Mouse (Mus musculus): ENCODE measurements around the gene Slc37a3. TPM values are rescaled to one million over a fixed set of nuclear protein-coding genes. Genes with fewer than 3 reads are reported as not detected.
A peak's percentile ranks its signal among the peaks of the same experiment; 100 is the strongest.

The Slc37a3 gene
- polyA plus RNA-seq, 1 experiment from 2014 or later = 30.9 TPM

- Histone ChIP-seq H3K4me2 (ENCODE audit: low read depth, low read length) (peak overlapping the region; percentile 33; the same call in 1 of the 2 replicates), H3K4me1 (ENCODE audit: control insufficient read depth, insufficient read depth, low read length) (no peaks in the 10 kb centered on the region), H3K27me3 (ENCODE audit: control insufficient read depth, insufficient read depth, low read length) (no peaks in the 10 kb centered on the region), H3K9ac (ENCODE audit: low read length) (no peak overlapping the region), H3K4me3 (ENCODE audit: low read length) (no peak overlapping the region), H3K9me3 (replicated peaks; ENCODE audit: control insufficient read depth, low read length) (no peaks in the 10 kb centered on the region), H3K36me3 (ENCODE audit: control insufficient read depth, insufficient read depth) (no peaks in the 10 kb centered on the region), H3K27ac (ENCODE audit: low read length) (peak overlapping the region; percentile 31; the same call in 1 of the 2 replicates)
- 38% methylated on average over 14 of the region's 14 CpGs for WGBS
- ATAC-seq (replicated peaks; ENCODE audit: extremely low read depth, insufficient read depth, low FRiP score) = peak; percentile 23; the same call in 1 of the 2 replicates
These were observed 81.6 kb downstream of the Slc37a3 start for GRCm38 (mm10) chr6:39295727-39296411.

GRCm38 (mm10) chr6:39289721-39290120 is 87.8 kb downstream of the Slc37a3 start:
- Histone ChIP-seq H3K27ac (ENCODE audit: low read length) (peak overlapping the region; percentile 69), H3K9me3 (replicated peaks; ENCODE audit: control insufficient read depth, low read length) (peaks cover 3% of the 10 kb centered on the region; the same call in 1 of the 2 replicates), H3K4me2 (ENCODE audit: low read depth, low read length) (peak overlapping the region; percentile 32), H3K4me3 (ENCODE audit: low read length) (no peak overlapping the region), H3K27me3 (ENCODE audit: control insufficient read depth, insufficient read depth, low read length) (no peaks in the 10 kb centered on the region), H3K9ac (ENCODE audit: low read length) (no peak overlapping the region), H3K4me1 (ENCODE audit: control insufficient read depth, insufficient read depth, low read length) (peaks cover 15% of the 10 kb centered on the region), H3K36me3 (ENCODE audit: control insufficient read depth, insufficient read depth) (no peaks in the 10 kb centered on the region)
- WGBS = 26% methylated on average over 7 of the region's 7 CpGs
- peak; percentile 74 for ATAC-seq (replicated peaks; ENCODE audit: extremely low read depth, insufficient read depth, low FRiP score)

- no peak overlapping the region for H3K4me3 ChIP-seq (ENCODE audit: low read length)
- H3K27ac ChIP-seq (ENCODE audit: low read length) = no peak overlapping the region
These were observed 89.7 kb downstream of the Slc37a3 start for GRCm38 (mm10) chr6:39287782-39288181.

GRCm38 (mm10) chr6:39286732-39287083 is 90.8 kb downstream of the Slc37a3 start:
- Histone ChIP-seq H3K27me3 (ENCODE audit: control insufficient read depth, insufficient read depth, low read length) (no peaks in the 10 kb centered on the region), H3K4me1 (ENCODE audit: control insufficient read depth, insufficient read depth, low read length) (peaks cover 15% of the 10 kb centered on the region), H3K27ac (ENCODE audit: low read length) (peak overlapping the region; percentile 44; the same call in 1 of the 2 replicates)

More at GRCm38 (mm10) chr6:39287782-39288181, 89.7 kb downstream of the Slc37a3 start:
- no peaks in the 10 kb centered on the region for H3K36me3 ChIP-seq (ENCODE audit: control insufficient read depth, insufficient read depth)
- no peaks in the 10 kb centered on the region for H3K27me3 ChIP-seq (ENCODE audit: control insufficient read depth, insufficient read depth, low read length)
- H3K4me1 ChIP-seq (ENCODE audit: control insufficient read depth, insufficient read depth, low read length) = peaks cover 15% of the 10 kb centered on the region
- peaks cover 3% of the 10 kb centered on the region; the same call in 1 of the 2 replicates for H3K9me3 ChIP-seq (replicated peaks; ENCODE audit: control insufficient read depth, low read length)
- no peak overlapping the region for H3K4me2 ChIP-seq (ENCODE audit: low read depth, low read length)
- no peak for ATAC-seq (replicated peaks; ENCODE audit: extremely low read depth, insufficient read depth, low FRiP score)
- WGBS = 86% methylated on average over 3 of the region's 3 CpGs
- no peak overlapping the region for H3K9ac ChIP-seq (ENCODE audit: low read length)

GRCm38 (mm10) chr6:39286053-39286731 is 91.3 kb downstream of the Slc37a3 start:
- peak overlapping the region; percentile 44; the same call in 1 of the 2 replicates for H3K27ac ChIP-seq (ENCODE audit: low read length)
- peaks cover 15% of the 10 kb centered on the region for H3K4me1 ChIP-seq (ENCODE audit: control insufficient read depth, insufficient read depth, low read length)
- H3K4me2 ChIP-seq (ENCODE audit: low read depth, low read length) = no peak overlapping the region
- H3K27me3 ChIP-seq (ENCODE audit: control insufficient read depth, insufficient read depth, low read length) = no peaks in the 10 kb centered on the region
- H3K4me3 ChIP-seq (ENCODE audit: low read length) = no peak overlapping the region
- H3K9ac ChIP-seq (ENCODE audit: low read length) = 0 out of 2 replicates have a peak overlapping the region, but pooled peaks have one; percentile 13
- WGBS = 10% methylated on average over 6 of the region's 9 CpGs
- no peak for ATAC-seq (replicated peaks; ENCODE audit: extremely low read depth, insufficient read depth, low FRiP score)
- no peaks in the 10 kb centered on the region for H3K36me3 ChIP-seq (ENCODE audit: control insufficient read depth, insufficient read depth)
- peaks cover 3% of the 10 kb centered on the region; the same call in 1 of the 2 replicates for H3K9me3 ChIP-seq (replicated peaks; ENCODE audit: control insufficient read depth, low read length)

More at GRCm38 (mm10) chr6:39286732-39287083, 90.8 kb downstream of the Slc37a3 start:
- Histone ChIP-seq H3K9ac (ENCODE audit: low read length) (0 out of 2 replicates have a peak overlapping the region, but pooled peaks have one; percentile 13), H3K36me3 (ENCODE audit: control insufficient read depth, insufficient read depth) (no peaks in the 10 kb centered on the region), H3K4me3 (ENCODE audit: low read length) (no peak overlapping the region), H3K9me3 (replicated peaks; ENCODE audit: control insufficient read depth, low read length) (peaks cover 3% of the 10 kb centered on the region; the same call in 1 of the 2 replicates), H3K4me2 (ENCODE audit: low read depth, low read length) (no peak overlapping the region)
- no peak for ATAC-seq (replicated peaks; ENCODE audit: extremely low read depth, insufficient read depth, low FRiP score)
- 36% methylated on average over 5 of the region's 5 CpGs for WGBS

GRCm38 (mm10) chr6:39284836-39285235 is 92.6 kb downstream of the Slc37a3 start:
- H3K27ac ChIP-seq (ENCODE audit: low read length) = no peak overlapping the region
- no peak for ATAC-seq (replicated peaks; ENCODE audit: extremely low read depth, insufficient read depth, low FRiP score)
- whole genome bisulfite sequencing = 85% methylated on average over 3 of the region's 3 CpGs
- H3K9ac ChIP-seq (ENCODE audit: low read length) = no peak overlapping the region
- H3K9me3 ChIP-seq (replicated peaks; ENCODE audit: control insufficient read depth, low read length) = peaks cover 3% of the 10 kb centered on the region; the same call in 1 of the 2 replicates
- no peak overlapping the region for H3K4me3 ChIP-seq (ENCODE audit: low read length)
- no peaks in the 10 kb centered on the region for H3K36me3 ChIP-seq (ENCODE audit: control insufficient read depth, insufficient read depth)
- no peaks in the 10 kb centered on the region for H3K27me3 ChIP-seq (ENCODE audit: control insufficient read depth, insufficient read depth, low read length)
- H3K4me2 ChIP-seq (ENCODE audit: low read depth, low read length) = no peak overlapping the region
- peaks cover 15% of the 10 kb centered on the region for H3K4me1 ChIP-seq (ENCODE audit: control insufficient read depth, insufficient read depth, low read length)

Other genes with a start within 250 kb of the Slc37a3 start
- 4.3 and 5.1 TPM in 2 replicates for gene Kdm7a, start 170.9 kb downstream of the Slc37a3 start, polyA plus RNA-seq (2015; fragmentation: Nextera tagmentation; extraction: Ambion mirVana)
- 1.1 and 1.9 TPM in 2 replicates for gene Rab19, start 3.5 kb upstream of the Slc37a3 start, polyA plus RNA-seq (2015; fragmentation: Nextera tagmentation; extraction: Ambion mirVana)
- gene Mkrn1, start 42.8 kb upstream of the Slc37a3 start, polyA plus RNA-seq (2015; fragmentation: Nextera tagmentation; extraction: Ambion mirVana) = 95.2 and 100 TPM in 2 replicates
- 10.0 and 12.2 TPM in 2 replicates for gene Dennd2a, start 180.2 kb upstream of the Slc37a3 start, polyA plus RNA-seq (2015; fragmentation: Nextera tagmentation; extraction: Ambion mirVana)
- gene Adck2, start 196.2 kb upstream of the Slc37a3 start, polyA plus RNA-seq (2015; fragmentation: Nextera tagmentation; extraction: Ambion mirVana) = 19.3 and 19.5 TPM in 2 replicates
- gene Gm42420, start 208.1 kb upstream of the Slc37a3 start, polyA plus RNA-seq (2015; fragmentation: Nextera tagmentation; extraction: Ambion mirVana) = 3.2 TPM in 1 of 2 replicates, not detected in the other
- gene Ndufb2, start 214.9 kb upstream of the Slc37a3 start, polyA plus RNA-seq (2015; fragmentation: Nextera tagmentation; extraction: Ambion mirVana) = 696 and 711 TPM in 2 replicates

Data from heart, embryonic 16.5 days (tissue).